Mouse (Mus musculus) neural tube, embryonic 11.5 days (tissue): ENCODE measurements around the gene Sorbs1. TPM values are rescaled to one million over a fixed set of nuclear protein-coding genes. Genes with fewer than 3 reads are reported as not detected.
A peak's percentile ranks its signal among the peaks of the same experiment; 100 is the strongest.

Experiments
- ATAC-seq: fragments of 200-750 bp; cut with Nextera tagmentation; 2 replicates; pipeline ENCODE4 v1.8.0; 2017; ENCODE audit warnings: moderate number of reproducible peaks, mild to moderate bottlenecking, moderate TSS enrichment, moderate library complexity; ENCODE audit not compliant: insufficient read depth, low FRiP score, low TSS enrichment
- DNase-seq: peaks from one replicate; pipeline ENCODE4 v3.0.0-alpha.2; 2015; ENCODE audit warnings: low spot score
- H3K27ac ChIP-seq: fragments of 300-500 bp; sonication (generic); 2 replicates; pipeline ENCODE4 v1.5.1; 2014; ENCODE audit warnings: low read depth, mild to moderate bottlenecking, low read length
- H3K27me3 ChIP-seq: fragments of 300-500 bp; sonication (generic); 2 replicates; pipeline ENCODE4 v1.6.1; 2014; ENCODE audit warnings: mild to moderate bottlenecking, low read length, mixed read lengths; ENCODE audit not compliant: control insufficient read depth, insufficient read depth
- H3K36me3 ChIP-seq: fragments of 300-500 bp; sonication (generic); 2 replicates; pipeline ENCODE4 v1.6.1; 2014; ENCODE audit warnings: mild to moderate bottlenecking, low read length, moderate library complexity, mixed read lengths; ENCODE audit not compliant: control insufficient read depth, insufficient read depth
- H3K4me1 ChIP-seq: fragments of 300-500 bp; sonication (generic); 2 replicates; pipeline ENCODE4 v1.6.1; 2014; ENCODE audit warnings: low read length, mixed read lengths; ENCODE audit not compliant: control insufficient read depth, insufficient read depth
- H3K4me2 ChIP-seq: fragments of 300-500 bp; sonication (generic); 2 replicates; pipeline ENCODE4 v1.6.1; 2014; ENCODE audit warnings: low read depth, mild to moderate bottlenecking, moderate library complexity
- H3K4me3 ChIP-seq: fragments of 300-500 bp; sonication (generic); 2 replicates; pipeline ENCODE4 v1.5.1; 2014; ENCODE audit warnings: low read depth, low read length
- H3K9ac ChIP-seq: fragments of 300-500 bp; sonication (generic); 2 replicates; pipeline ENCODE4 v1.6.1; 2014; ENCODE audit warnings: mild to moderate bottlenecking, low read length
- H3K9me3 ChIP-seq: fragments of 300-500 bp; sonication (generic); 2 replicates; pipeline ENCODE4 v1.6.1; 2016; ENCODE audit warnings: low read length; ENCODE audit not compliant: control insufficient read depth
- WGBS: fragments of 180-500 bp; shearing (Covaris S2); extraction: QIAGEN DNeasy Blood & Tissue Kit; methylation state at CpG from one replicate; pipeline ENCODE4 v1.1.7; 2014; 5-methylcytosine and 5-hydroxymethylcytosine counted together
- polyA plus RNA-seq: library from polyadenylated mRNA; unstranded; fragments of >200 nt; fragmentation: Nextera tagmentation; extraction: Ambion mirVana; gene quantifications from 2 replicates; pipeline ENCODE4 v1.2.1, GENCODE M21; 2014

Sorbs1 gene
- polyA plus RNA-seq, 1 experiment from 2014 or later: 91.2 TPM

DNA sequence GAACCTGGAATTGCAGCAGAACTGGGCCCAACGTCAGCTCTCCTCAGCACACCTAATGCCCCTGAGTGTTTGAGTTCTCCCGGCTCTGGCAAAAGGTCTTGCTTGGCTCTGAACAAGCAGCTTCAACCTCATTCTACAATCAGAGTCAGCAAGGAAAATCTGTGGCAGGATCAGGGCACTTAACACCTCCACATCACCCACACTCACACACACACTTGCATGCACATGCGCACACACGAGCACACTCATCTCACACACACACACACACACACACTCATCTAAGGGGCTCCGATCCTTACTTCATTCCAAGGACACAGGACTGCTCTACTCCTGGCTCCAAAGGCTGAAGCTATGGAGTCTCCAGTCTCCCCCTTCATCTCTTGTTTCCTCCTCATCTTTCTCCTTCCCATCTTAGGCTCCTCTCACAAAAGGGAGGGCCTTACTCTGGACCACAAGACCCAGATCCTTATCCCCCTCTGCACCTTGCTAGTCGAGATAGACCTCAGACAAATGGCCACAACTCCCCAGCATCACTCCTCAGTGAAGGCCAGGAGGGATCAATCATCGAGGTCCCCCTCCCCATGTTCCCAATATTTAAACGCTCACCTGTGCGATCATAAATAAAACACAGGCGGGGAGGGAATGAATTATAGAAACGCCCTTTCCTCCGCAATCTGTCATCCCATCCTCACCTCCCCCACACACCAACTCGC lies 3.0 kb downstream of the Sorbs1 start:
- no peaks in the 10 kb centered on the region for H3K36me3 ChIP-seq
- peak overlapping the region; percentile 9; the same call in 1 of the 2 replicates for H3K4me2 ChIP-seq
- no peak for ATAC-seq
- H3K4me3 ChIP-seq: no peak overlapping the region
- 0 out of 2 replicates have a peak, but pooled peaks cover 5% of the 10 kb centered on the region for H3K4me1 ChIP-seq
- 81% methylated on average over 13 of the region's 13 CpGs for WGBS
- no peaks in the 10 kb centered on the region for H3K27me3 ChIP-seq
- H3K9me3 ChIP-seq: no peaks in the 10 kb centered on the region
- no peak overlapping the region for H3K27ac ChIP-seq
- H3K9ac ChIP-seq: no peak overlapping the region
- no peak for DNase-seq

DNA sequence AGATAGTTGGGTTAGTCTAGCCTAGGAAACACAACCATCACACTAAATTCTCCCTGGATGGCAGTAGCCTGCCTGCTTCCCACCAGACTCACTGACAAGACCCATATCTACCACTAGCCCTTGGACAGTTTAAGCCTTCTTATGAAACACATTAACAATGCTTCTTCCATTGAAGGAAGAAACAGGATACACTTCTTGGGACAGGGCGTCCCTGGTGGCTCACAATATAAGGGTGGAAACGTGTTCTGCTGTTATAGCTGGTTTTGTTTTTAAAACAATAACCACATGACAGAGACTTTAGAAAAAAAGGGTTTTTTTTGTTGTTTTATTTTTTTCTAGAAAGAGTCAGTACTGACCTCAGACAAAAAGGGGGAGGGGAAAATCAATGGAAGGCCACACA lies 4.3 kb downstream of the Sorbs1 start:
- DNase-seq: no peak

DNA sequence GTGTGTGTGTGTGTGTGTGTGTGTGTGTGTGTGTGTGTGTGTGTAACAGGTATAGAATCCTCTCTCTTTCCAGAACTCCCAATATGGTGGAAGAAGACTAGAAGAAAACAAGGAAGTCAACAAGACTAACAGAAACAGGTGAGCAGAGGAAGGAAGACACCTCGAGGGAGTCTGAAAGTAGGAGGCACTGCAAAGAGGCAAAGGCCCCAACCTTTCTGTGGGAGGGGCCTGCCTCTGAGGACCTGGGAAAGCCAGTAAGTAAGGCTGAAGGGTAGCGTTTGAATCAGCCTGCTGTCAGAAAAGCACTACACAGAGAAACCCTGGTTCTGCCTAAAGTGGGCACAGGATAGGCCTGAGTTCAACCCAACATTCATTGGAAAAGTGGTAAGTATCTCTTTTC lies 4.7 kb downstream of the Sorbs1 start:
- ATAC-seq: no peak
- Histone ChIP-seq H3K4me1 (0 out of 2 replicates have a peak, but pooled peaks cover 5% of the 10 kb centered on the region), H3K36me3 (no peaks in the 10 kb centered on the region), H3K27me3 (no peaks in the 10 kb centered on the region), H3K9me3 (no peaks in the 10 kb centered on the region), H3K9ac (no peak overlapping the region), H3K4me3 (no peak overlapping the region), H3K4me2 (no peak overlapping the region), H3K27ac (peak overlapping the region; percentile 6; the same call in 1 of the 2 replicates)
- WGBS: 60% methylated on average over 2 of the region's 2 CpGs
- DNase-seq: no peak

More for the DNA sequence above, 4.3 kb downstream of the Sorbs1 start:
- Histone ChIP-seq H3K4me1 (0 out of 2 replicates have a peak, but pooled peaks cover 5% of the 10 kb centered on the region), H3K4me2 (no peak overlapping the region), H3K36me3 (no peaks in the 10 kb centered on the region), H3K27me3 (no peaks in the 10 kb centered on the region), H3K9ac (no peak overlapping the region), H3K4me3 (no peak overlapping the region), H3K27ac (peak overlapping the region; percentile 6; the same call in 1 of the 2 replicates), H3K9me3 (no peaks in the 10 kb centered on the region)
- ATAC-seq: no peak
- 82% methylated on average over 2 of the region's 2 CpGs for WGBS

DNA sequence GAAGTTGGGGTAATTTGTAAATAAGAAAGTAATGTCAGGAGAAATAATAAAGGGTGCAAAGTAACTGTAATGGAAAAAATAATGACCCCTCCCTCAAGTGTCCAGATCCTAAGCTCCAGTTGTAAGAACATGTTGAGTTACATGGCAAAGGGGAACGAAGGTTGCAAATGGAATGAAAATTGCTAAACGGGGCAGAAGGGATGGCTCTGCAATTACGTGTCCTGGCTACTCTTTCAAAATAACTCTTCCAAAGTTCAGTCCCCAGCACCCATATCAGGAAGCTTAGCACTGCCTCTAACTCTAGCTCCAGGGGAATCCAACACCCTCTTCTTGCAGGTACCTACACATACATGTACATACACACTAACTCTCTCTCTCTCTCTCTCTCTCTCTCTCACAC lies 6.6 kb downstream of the Sorbs1 start:
- ATAC-seq: no peak
- Histone ChIP-seq H3K27me3 (no peaks in the 10 kb centered on the region), H3K4me2 (no peak overlapping the region), H3K27ac (no peak overlapping the region), H3K4me1 (0 out of 2 replicates have a peak, but pooled peaks cover 3% of the 10 kb centered on the region), H3K9me3 (no peaks in the 10 kb centered on the region), H3K9ac (no peak overlapping the region), H3K36me3 (no peaks in the 10 kb centered on the region), H3K4me3 (no peak overlapping the region)
- no peak for DNase-seq
- 94% methylated on average over 3 of the region's 3 CpGs for WGBS

DNA sequence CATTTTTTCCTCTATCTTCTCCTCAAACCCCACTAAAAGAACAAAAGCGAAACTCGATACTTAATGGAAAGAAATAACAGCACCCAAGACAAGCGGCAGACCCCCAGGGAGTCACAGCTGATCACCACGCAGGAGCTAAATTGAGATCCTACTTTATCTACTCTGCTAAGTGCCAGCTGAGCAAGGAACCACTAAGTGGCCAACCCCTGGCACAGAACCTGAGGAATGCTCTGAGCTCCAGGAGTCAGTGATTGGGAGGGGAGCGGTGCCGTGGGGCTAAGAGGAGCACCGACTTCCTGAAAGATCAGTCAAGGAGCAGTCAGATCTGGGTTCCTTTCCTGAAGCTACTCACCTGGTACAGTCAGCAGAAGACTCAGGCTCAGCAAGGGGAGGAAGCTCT lies 9.2 kb downstream of the Sorbs1 start:
- DNase-seq (no peak), ATAC-seq (no peak)
- Histone ChIP-seq H3K4me2 (no peak overlapping the region), H3K4me3 (no peak overlapping the region), H3K9ac (no peak overlapping the region), H3K9me3 (no peaks in the 10 kb centered on the region), H3K27ac (no peak overlapping the region), H3K27me3 (no peaks in the 10 kb centered on the region), H3K36me3 (no peaks in the 10 kb centered on the region), H3K4me1 (no peaks in the 10 kb centered on the region)
- WGBS: 88% methylated on average over 7 of the region's 7 CpGs

DNA sequence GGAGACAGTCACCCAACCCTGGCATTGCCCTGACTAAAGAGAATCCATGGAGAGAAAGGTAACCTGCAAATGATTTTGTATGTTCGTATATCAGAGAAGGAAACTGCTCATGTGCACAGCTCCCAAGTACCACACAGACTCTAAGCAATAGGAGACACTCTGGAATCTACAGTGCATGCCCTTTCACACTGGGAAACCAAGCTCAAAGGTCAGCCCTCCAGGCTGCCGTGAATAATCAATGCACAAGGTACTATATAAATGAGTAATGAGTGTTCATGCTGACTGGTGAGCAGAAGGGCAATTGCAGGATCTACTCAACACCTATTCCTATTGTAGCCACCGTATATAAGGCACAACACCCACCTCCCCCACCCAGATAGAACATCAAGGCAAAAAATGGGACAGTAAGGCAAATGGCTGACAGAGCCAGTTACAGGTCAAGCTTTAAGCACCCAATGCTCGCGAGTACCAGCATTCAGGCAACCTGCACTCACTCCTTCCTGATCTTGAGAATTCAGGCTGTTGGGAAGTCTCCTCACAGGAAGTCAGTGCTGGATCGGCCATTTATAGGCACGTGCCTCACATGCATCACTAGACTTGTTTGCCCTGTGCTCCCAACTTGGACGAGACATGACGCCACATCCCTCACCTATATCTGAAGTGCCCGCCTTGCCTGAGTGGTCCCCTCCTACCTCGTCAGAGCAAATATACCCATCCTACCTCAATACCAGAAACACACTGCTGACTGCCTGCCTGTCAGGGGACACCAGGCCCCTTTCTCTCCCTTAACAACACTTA lies 13.4 kb downstream of the Sorbs1 start:
- no peak for ATAC-seq
- H3K9me3 ChIP-seq: no peaks in the 10 kb centered on the region
- WGBS: 71% methylated on average over 11 of the region's 11 CpGs

DNA sequence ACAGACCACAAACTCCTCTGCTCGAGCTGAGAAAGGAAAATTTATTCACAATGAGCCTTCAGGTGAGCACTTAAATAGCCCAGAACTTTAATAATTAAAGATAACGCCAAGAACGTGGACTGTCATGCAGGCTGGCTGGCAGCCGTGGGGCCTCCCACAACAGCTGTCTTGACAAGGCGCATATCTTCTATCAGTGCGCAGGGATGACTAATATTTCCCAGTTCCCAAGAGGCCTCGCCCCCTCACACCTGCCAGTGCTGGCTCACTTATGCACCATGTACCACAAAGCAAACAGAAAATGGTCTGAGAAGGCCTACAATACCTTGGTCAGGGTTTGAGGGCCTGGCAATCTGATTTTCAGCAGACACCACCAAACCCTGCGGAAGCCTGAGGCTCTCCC lies 14.4 kb downstream of the Sorbs1 start:
- 82% methylated on average over 8 of the region's 8 CpGs for WGBS
- no peaks in the 10 kb centered on the region for H3K36me3 ChIP-seq
- H3K4me1 ChIP-seq: peaks cover 2% of the 10 kb centered on the region; the same call in 1 of the 2 replicates
- ATAC-seq: no peak
- no peak for DNase-seq
- no peaks in the 10 kb centered on the region for H3K27me3 ChIP-seq
- no peak overlapping the region for H3K4me2 ChIP-seq
- H3K9me3 ChIP-seq: no peaks in the 10 kb centered on the region
- H3K27ac ChIP-seq: no peak overlapping the region
- H3K9ac ChIP-seq: no peak overlapping the region
- H3K4me3 ChIP-seq: no peak overlapping the region

More for the DNA sequence above, 13.4 kb downstream of the Sorbs1 start:
- Histone ChIP-seq H3K27me3 (no peaks in the 10 kb centered on the region), H3K4me2 (no peak overlapping the region), H3K9ac (no peak overlapping the region), H3K27ac (peak overlapping the region; percentile 17; the same call in 1 of the 2 replicates), H3K4me3 (no peak overlapping the region), H3K4me1 (peaks cover 2% of the 10 kb centered on the region; the same call in 1 of the 2 replicates), H3K36me3 (no peaks in the 10 kb centered on the region)
- no peak for DNase-seq

DNA sequence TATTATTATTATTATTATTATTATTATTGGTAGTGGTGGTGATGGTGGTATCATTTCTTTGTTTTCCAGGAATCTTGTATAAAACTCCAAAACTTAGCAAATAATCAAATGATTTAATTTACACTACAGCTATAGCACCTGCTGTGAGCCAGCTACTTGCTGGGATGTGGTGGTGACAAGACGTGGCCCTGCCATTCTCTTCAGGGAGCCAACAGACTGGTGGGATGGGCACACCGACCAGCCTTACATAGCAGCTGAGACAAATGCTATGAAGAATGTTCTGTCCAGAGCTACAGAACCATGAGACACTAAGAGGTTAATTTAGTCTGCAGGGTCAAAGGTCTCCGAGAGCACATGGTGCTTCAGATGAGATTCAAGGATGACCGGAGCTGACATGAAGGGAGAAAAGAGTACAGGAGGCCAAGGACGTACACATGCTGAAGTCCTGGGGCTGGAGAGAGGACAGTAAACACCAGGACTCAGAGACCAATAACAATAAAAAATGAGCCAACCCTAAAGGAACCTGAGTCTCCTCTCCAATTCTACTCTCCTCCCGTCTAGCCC lies 15.3 kb downstream of the Sorbs1 start:
- Histone ChIP-seq H3K4me1 (peaks cover 4% of the 10 kb centered on the region), H3K9me3 (no peaks in the 10 kb centered on the region), H3K27me3 (no peaks in the 10 kb centered on the region), H3K36me3 (no peaks in the 10 kb centered on the region), H3K9ac (no peak overlapping the region), H3K4me3 (no peak overlapping the region), H3K4me2 (no peak overlapping the region), H3K27ac (no peak overlapping the region)
- DNase-seq (no peak), ATAC-seq (no peak)
- WGBS: 43% methylated on average over 6 of the region's 6 CpGs
